Comparison of ENCODE assay signal across 16 mouse cellular contexts in the genomic region with DNA sequence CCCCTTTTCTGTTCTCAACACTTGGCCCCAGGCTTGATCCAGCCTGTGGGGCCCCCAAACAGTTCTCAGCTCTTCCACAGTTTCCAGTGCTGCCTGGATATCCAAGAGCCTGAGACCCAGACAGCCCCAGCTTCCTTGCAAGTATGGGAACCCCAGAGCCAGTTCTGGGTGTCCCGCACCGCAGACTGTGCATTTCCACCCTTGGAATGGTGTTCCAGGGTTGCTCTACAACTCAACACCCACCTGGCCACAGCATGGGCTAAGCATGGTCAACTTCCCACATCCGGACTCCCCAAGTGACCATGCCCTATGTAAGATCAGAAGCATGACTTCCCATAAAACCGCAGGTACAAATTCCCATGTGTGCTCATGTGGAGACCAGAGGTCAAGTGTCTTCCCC. TPM values are rescaled to one million over a fixed set of nuclear protein-coding genes. Genes with fewer than 3 reads are reported as not detected.
"Had no signal": no experiment of that assay in that cellular context is flagged by ENCODE, and none has a peak within 500 bp of the region (broad histone marks: within the 10 kb centered on the region; RNA-seq: fewer than 3 reads in every experiment).

No protein-coding gene starts in this region.

RNA-seq across cellular contexts. Expression of a gene that starts 8.9 kb away (rescaled TPM):
- polyA plus RNA-seq: liver, embryonic 14.5 days; liver, embryonic 16.5 days; lung, embryonic 14.5 days; lung, postnatal 0 days; macrophage; midbrain, embryonic 13.5 days; midbrain, embryonic 15.5 days; midbrain, postnatal 0 days; neural tube, embryonic 12.5 days; neural tube, embryonic 14.5 days; small intestine, adult 2 months; stomach, embryonic 15.5 days; stomach, postnatal 0 days; testis, adult 2 months; thymus, adult 2 months; urinary bladder, adult 2 months had no signal
